Mouse (Mus musculus): Measurements from ENCODE around the gene Prkab1. TPM values are rescaled to one million over a fixed set of nuclear protein-coding genes. Genes with fewer than 3 reads are reported as not detected.

Prkab1 gene
- total and polyA plus RNA-seq, 2 experiments, result 13.6 to 48.5 TPM

DNA sequence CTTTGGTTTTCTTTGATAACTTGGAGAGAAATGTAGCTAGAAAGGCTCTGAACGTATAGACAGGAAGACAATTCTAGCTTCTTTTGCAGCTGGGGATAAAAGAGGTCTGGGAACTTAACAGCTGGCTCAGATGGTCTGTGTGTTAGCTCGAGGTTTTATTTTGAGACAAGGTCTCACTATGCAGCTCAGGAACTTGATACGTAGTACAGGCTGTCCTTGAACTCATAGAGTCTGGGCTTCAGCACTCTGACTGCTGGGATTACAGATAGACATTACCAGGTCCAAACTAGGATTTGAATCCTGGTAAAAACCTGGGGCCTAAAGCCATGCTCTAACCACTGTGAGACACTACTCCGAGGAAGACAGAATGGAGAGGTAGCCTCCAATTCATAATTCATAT is 21.9 kb upstream of the Prkab1 start:
- no peak for DNase-seq (ENCODE audit: extremely low read depth, low read depth, low spot score)
- Histone ChIP-seq H3K9ac (ENCODE audit: low read depth, low read length) (no peak overlapping the region), H3K27ac (replicated peaks; ENCODE audit: insufficient read depth, low read depth, low read length) (no peak overlapping the region), H3K79me2 (ENCODE audit: control insufficient read depth, insufficient read depth, low read length) (no peaks in the 10 kb centered on the region), H3K27me3 (ENCODE audit: control insufficient read depth, insufficient read depth, low read length) (no peaks in the 10 kb centered on the region), H3K36me3 (ENCODE audit: control insufficient read depth, insufficient read depth, low read length) (no peaks in the 10 kb centered on the region), H3K4me3 (ENCODE audit: insufficient read depth, low read depth, low read length) (no peak overlapping the region), H3K4me1 (ENCODE audit: control insufficient read depth, insufficient read depth, low read length) (no peaks in the 10 kb centered on the region)
- 69% methylated on average over 4 of the region's 4 CpGs for WGBS
- TF ChIP-seq POLR2A (IDR thresholded peaks at IDR 0.05; ENCODE audit: extremely low read depth, insufficient read depth, low read length) (no peak), CTCF (IDR thresholded peaks at IDR 0.05; ENCODE audit: low read depth, low read length) (no peak)

GRCm38 (mm10) chr5:116045581-116045980 is 21.3 kb upstream of the Prkab1 start:
- WGBS, result 86% methylated on average over 8 of the region's 8 CpGs

GRCm38 (mm10) chr5:116042241-116042640 is 17.9 kb upstream of the Prkab1 start:
- H3K4me3 ChIP-seq (ENCODE audit: insufficient read depth, low read depth, low read length), result no peak overlapping the region
- H3K79me2 ChIP-seq (ENCODE audit: control insufficient read depth, insufficient read depth, low read length), result no peaks in the 10 kb centered on the region
- no peaks in the 10 kb centered on the region for H3K36me3 ChIP-seq (ENCODE audit: control insufficient read depth, insufficient read depth, low read length)
- H3K9ac ChIP-seq (ENCODE audit: low read depth, low read length), result no peak overlapping the region
- DNase-seq (ENCODE audit: extremely low read depth, low read depth, low spot score), result no peak
- no peaks in the 10 kb centered on the region for H3K4me1 ChIP-seq (ENCODE audit: control insufficient read depth, insufficient read depth, low read length)
- H3K27me3 ChIP-seq (ENCODE audit: control insufficient read depth, insufficient read depth, low read length), result 0 out of 2 replicates have a peak, but pooled peaks cover 5% of the 10 kb centered on the region
- no peak for TF ChIP-seq POLR2A (IDR thresholded peaks at IDR 0.05; ENCODE audit: extremely low read depth, insufficient read depth, low read length)
- TF ChIP-seq CTCF (IDR thresholded peaks at IDR 0.05; ENCODE audit: low read depth, low read length), result no peak
- no peak overlapping the region for H3K27ac ChIP-seq (replicated peaks; ENCODE audit: insufficient read depth, low read depth, low read length)
- WGBS, result 67% methylated on average over 7 of the region's 7 CpGs

More at GRCm38 (mm10) chr5:116045581-116045980, 21.3 kb upstream of the Prkab1 start:
- no peak overlapping the region for H3K4me3 ChIP-seq (ENCODE audit: insufficient read depth, low read depth, low read length)
- no peak overlapping the region for H3K9ac ChIP-seq (ENCODE audit: low read depth, low read length)
- H3K4me1 ChIP-seq (ENCODE audit: control insufficient read depth, insufficient read depth, low read length), result no peaks in the 10 kb centered on the region
- no peaks in the 10 kb centered on the region for H3K79me2 ChIP-seq (ENCODE audit: control insufficient read depth, insufficient read depth, low read length)
- no peaks in the 10 kb centered on the region for H3K27me3 ChIP-seq (ENCODE audit: control insufficient read depth, insufficient read depth, low read length)
- DNase-seq (ENCODE audit: extremely low read depth, low read depth, low spot score), result no peak
- H3K36me3 ChIP-seq (ENCODE audit: control insufficient read depth, insufficient read depth, low read length), result no peaks in the 10 kb centered on the region
- H3K27ac ChIP-seq (replicated peaks; ENCODE audit: insufficient read depth, low read depth, low read length), result no peak overlapping the region
- TF ChIP-seq POLR2A (IDR thresholded peaks at IDR 0.05; ENCODE audit: extremely low read depth, insufficient read depth, low read length), result no peak
- TF ChIP-seq CTCF (IDR thresholded peaks at IDR 0.05; ENCODE audit: low read depth, low read length), result no peak

- Histone ChIP-seq H3K79me2 (ENCODE audit: control insufficient read depth, insufficient read depth, low read length) (no peaks in the 10 kb centered on the region), H3K27me3 (ENCODE audit: control insufficient read depth, insufficient read depth, low read length) (0 out of 2 replicates have a peak, but pooled peaks cover 5% of the 10 kb centered on the region), H3K4me3 (ENCODE audit: insufficient read depth, low read depth, low read length) (no peak overlapping the region), H3K36me3 (ENCODE audit: control insufficient read depth, insufficient read depth, low read length) (no peaks in the 10 kb centered on the region), H3K27ac (replicated peaks; ENCODE audit: insufficient read depth, low read depth, low read length) (no peak overlapping the region), H3K9ac (ENCODE audit: low read depth, low read length) (no peak overlapping the region), H3K4me1 (ENCODE audit: control insufficient read depth, insufficient read depth, low read length) (no peaks in the 10 kb centered on the region)
- TF ChIP-seq POLR2A (IDR thresholded peaks at IDR 0.05; ENCODE audit: extremely low read depth, insufficient read depth, low read length), result no peak
- TF ChIP-seq CTCF (IDR thresholded peaks at IDR 0.05; ENCODE audit: low read depth, low read length), result no peak
- 17% methylated on average over 11 of the region's 11 CpGs for WGBS
- no peak for DNase-seq (ENCODE audit: extremely low read depth, low read depth, low spot score)
Measured at GRCm38 (mm10) chr5:116039706-116040105, 15.4 kb upstream of the Prkab1 start.

- H3K4me1 ChIP-seq (ENCODE audit: control insufficient read depth, insufficient read depth, low read length), result no peaks in the 10 kb centered on the region
- WGBS, result 47% methylated on average over 12 of the region's 12 CpGs
- no peak overlapping the region for H3K4me3 ChIP-seq (ENCODE audit: insufficient read depth, low read depth, low read length)
- 0 out of 2 replicates have a peak, but pooled peaks cover 5% of the 10 kb centered on the region for H3K27me3 ChIP-seq (ENCODE audit: control insufficient read depth, insufficient read depth, low read length)
- no peak overlapping the region for H3K9ac ChIP-seq (ENCODE audit: low read depth, low read length)
- no peak for DNase-seq (ENCODE audit: extremely low read depth, low read depth, low spot score)
- H3K79me2 ChIP-seq (ENCODE audit: control insufficient read depth, insufficient read depth, low read length), result no peaks in the 10 kb centered on the region
- TF ChIP-seq POLR2A (IDR thresholded peaks at IDR 0.05; ENCODE audit: extremely low read depth, insufficient read depth, low read length) (no peak), CTCF (IDR thresholded peaks at IDR 0.05; ENCODE audit: low read depth, low read length) (no peak)
- no peaks in the 10 kb centered on the region for H3K36me3 ChIP-seq (ENCODE audit: control insufficient read depth, insufficient read depth, low read length)
- H3K27ac ChIP-seq (replicated peaks; ENCODE audit: insufficient read depth, low read depth, low read length), result no peak overlapping the region
Measured at GRCm38 (mm10) chr5:116037731-116038130, 13.4 kb upstream of the Prkab1 start.

DNA sequence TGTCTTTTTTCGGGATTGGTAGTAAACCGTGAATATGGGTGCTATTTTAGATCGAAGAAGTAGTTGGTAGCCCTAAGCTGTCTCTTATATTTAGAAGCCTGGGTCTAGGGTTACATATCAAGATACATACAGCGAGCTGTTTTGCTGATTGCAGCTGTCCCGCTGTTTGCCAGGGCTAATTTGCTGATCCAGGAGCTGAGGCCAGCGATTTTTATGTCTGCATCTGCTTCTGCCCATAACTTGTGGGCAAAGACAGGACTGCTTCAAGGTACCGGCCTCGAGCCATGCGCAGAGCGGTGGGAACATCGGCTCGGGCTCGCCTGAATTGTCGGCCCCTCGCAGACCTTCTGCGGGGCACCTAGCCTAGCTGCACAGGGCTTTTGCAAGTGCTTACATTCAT is 12.2 kb upstream of the Prkab1 start:
- no peaks in the 10 kb centered on the region for H3K36me3 ChIP-seq (ENCODE audit: control insufficient read depth, insufficient read depth, low read length)
- no peak overlapping the region for H3K4me3 ChIP-seq (ENCODE audit: insufficient read depth, low read depth, low read length)
- no peak overlapping the region for H3K27ac ChIP-seq (replicated peaks; ENCODE audit: insufficient read depth, low read depth, low read length)
- no peaks in the 10 kb centered on the region for H3K4me1 ChIP-seq (ENCODE audit: control insufficient read depth, insufficient read depth, low read length)
- WGBS, result 73% methylated on average over 16 of the region's 16 CpGs
- DNase-seq (ENCODE audit: extremely low read depth, low read depth, low spot score), result no peak
- no peaks in the 10 kb centered on the region for H3K79me2 ChIP-seq (ENCODE audit: control insufficient read depth, insufficient read depth, low read length)
- 0 out of 2 replicates have a peak, but pooled peaks cover 5% of the 10 kb centered on the region for H3K27me3 ChIP-seq (ENCODE audit: control insufficient read depth, insufficient read depth, low read length)
- TF ChIP-seq POLR2A (IDR thresholded peaks at IDR 0.05; ENCODE audit: extremely low read depth, insufficient read depth, low read length) (no peak), CTCF (IDR thresholded peaks at IDR 0.05; ENCODE audit: low read depth, low read length) (no peak)
- H3K9ac ChIP-seq (ENCODE audit: low read depth, low read length), result no peak overlapping the region

Data from liver, adult 2 months (tissue).